8 mouse cellular contexts compared by ENCODE assay signal in the genomic region with DNA sequence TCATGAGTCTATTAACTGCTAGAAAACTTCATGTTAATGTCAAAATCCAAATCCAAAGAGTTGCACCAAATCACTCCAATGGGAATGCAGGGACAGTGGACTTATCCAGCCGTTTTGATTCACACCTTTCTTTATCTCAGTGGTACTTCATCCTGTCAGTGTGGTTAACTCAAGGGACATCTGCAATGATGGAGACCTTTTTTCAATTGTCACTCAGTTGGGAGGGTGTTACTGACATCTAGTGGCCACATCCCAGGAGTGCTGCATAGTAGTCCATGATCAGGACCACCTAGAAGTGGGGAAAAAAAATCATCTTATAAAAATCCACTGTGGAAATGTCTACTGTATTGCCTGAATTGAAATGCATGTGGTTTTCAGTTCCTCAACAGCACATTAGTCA.
DNase-seq lines count a peak whose midpoint lies in the region; ATAC-seq and TF ChIP-seq lines count a peak whose summit lies in the region.

No protein-coding gene starts in this region.

- H3K27me3 ChIP-seq in kidney, adult 2 months (replicated peaks; ENCODE audit: control insufficient read depth, insufficient read depth, low read length), result no peaks in the 10 kb centered on the region
- peaks cover 13% of the 10 kb centered on the region for H3K27me3 ChIP-seq in Patski
- no peaks in the 10 kb centered on the region for H3K27me3 ChIP-seq in midbrain, embryonic 16.5 days (ENCODE audit: control insufficient read depth, insufficient read depth, low read depth, low read length)
- no peaks in the 10 kb centered on the region for H3K27me3 ChIP-seq in liver, embryonic 12.5 days (replicated peaks)

- POLR2A ChIA-PET in Patski (lab: Charles Lee), result no interaction called here

- CTCF ChIA-PET in Patski (lab: Charles Lee), result no interaction called here

- DNase-seq in kidney, adult 2 months, result peak; percentile 7
- DNase-seq in kidney, adult 11 months, result no peak
- DNase-seq in Patski (ENCODE audit: low read depth, low spot score), result no peak
- peak; percentile 17 to 59 for DNase-seq in frontal cortex, postnatal 36 days (ENCODE audit: low spot score in 2 of 2)
- DNase-seq in lung, postnatal 36 days, result no peak

- in situ Hi-C loops in Patski (cut with MboI; ENCODE audit: low pct_unique_long_range_greater_than_20kb), result no loop called here

- ATAC-seq in Patski, result no peak
- peak; percentile 48; the same call in 1 of the 2 replicates for ATAC-seq in midbrain, embryonic 16.5 days
- ATAC-seq in megakaryocyte progenitor cell, adult 5-6 weeks (replicated peaks; ENCODE audit: poor library complexity), result no peak
- no peak for ATAC-seq in liver, embryonic 12.5 days

- no peaks in the 10 kb centered on the region for H3K9me3 ChIP-seq in midbrain, embryonic 16.5 days (replicated peaks; ENCODE audit: control insufficient read depth, low read length, poor library complexity, severe bottlenecking)
- H3K9me3 ChIP-seq in liver, embryonic 12.5 days (replicated peaks), result no peaks in the 10 kb centered on the region

- TF ChIP-seq POLR2A in kidney, adult 2 months (IDR thresholded peaks at IDR 0.05; ENCODE audit: low read depth, low read length), result no peak

- H3K27ac ChIP-seq in kidney, adult 2 months (ENCODE audit: insufficient read depth, low read depth, low read length), result no peak overlapping the region
- no peak overlapping the region for H3K27ac ChIP-seq in midbrain, embryonic 16.5 days (ENCODE audit: low read length)
- no peak overlapping the region for H3K27ac ChIP-seq in liver, embryonic 12.5 days

- H3K4me2 ChIP-seq in midbrain, embryonic 16.5 days (ENCODE audit: low read length), result no peak overlapping the region
- H3K4me2 ChIP-seq in liver, embryonic 12.5 days, result no peak overlapping the region

- TF ChIP-seq CTCF in kidney, adult 2 months (conservative IDR thresholded peaks at IDR 0.05; ENCODE audit: insufficient read depth, insufficient read length, low read depth, low read length), result 0 out of 2 replicates have a peak, but pooled peaks have one; percentile 17
- TF ChIP-seq CTCF in Patski (IDR thresholded peaks at IDR 0.05), result peak; percentile 58

- H3K4me3 ChIP-seq in kidney, adult 2 months (ENCODE audit: insufficient read depth, low read depth, low read length), result no peak overlapping the region
- no peak overlapping the region for H3K4me3 ChIP-seq in midbrain, embryonic 16.5 days (ENCODE audit: low read depth, low read length)
- H3K4me3 ChIP-seq in liver, embryonic 12.5 days, result no peak overlapping the region

- H3K4me1 ChIP-seq in kidney, adult 2 months (ENCODE audit: control insufficient read depth, insufficient read depth, low read length), result no peaks in the 10 kb centered on the region
- no peaks in the 10 kb centered on the region for H3K4me1 ChIP-seq in midbrain, embryonic 16.5 days (ENCODE audit: control insufficient read depth, insufficient read depth, low read length)
- no peaks in the 10 kb centered on the region for H3K4me1 ChIP-seq in liver, embryonic 12.5 days

- no peaks in the 10 kb centered on the region for H3K36me3 ChIP-seq in kidney, adult 2 months (ENCODE audit: control insufficient read depth, insufficient read depth, low read length)
- H3K36me3 ChIP-seq in midbrain, embryonic 16.5 days (ENCODE audit: control insufficient read depth, insufficient read depth, low read length), result no peaks in the 10 kb centered on the region
- H3K36me3 ChIP-seq in liver, embryonic 12.5 days, result no peaks in the 10 kb centered on the region

- H3K9ac ChIP-seq in midbrain, embryonic 16.5 days (ENCODE audit: low read depth, low read length), result no peak overlapping the region
- H3K9ac ChIP-seq in liver, embryonic 12.5 days, result no peak overlapping the region

- 25% methylated on average over 1 of the region's 1 CpGs for WGBS in kidney, adult 2 months
- WGBS in midbrain, embryonic 16.5 days, result 27% methylated on average over 1 of the region's 1 CpGs
- 5% methylated on average over 1 of the region's 1 CpGs for WGBS in liver, embryonic 12.5 days (ENCODE audit: insufficient replicate concordance)

Comparison
In these comparisons a context has a peak if more than half of its experiments do, and no peak if none do; other contexts are left out.
1. DNase-seq: peak in kidney, adult 2 months (single experiment) and frontal cortex, postnatal 36 days (2 of 2); none in kidney, adult 11 months (single experiment), Patski (single experiment) and lung, postnatal 36 days (single experiment).